8 mouse cellular contexts compared by ENCODE assay signal in genomic region chrX:135993664-135994119, GRCm38 (mm10). TPM values are rescaled to one million over a fixed set of nuclear protein-coding genes. Genes with fewer than 3 reads are reported as not detected.
DNase-seq lines count a peak whose midpoint lies in the region; ATAC-seq lines count a peak whose summit lies in the region.
"Not testable (repeated sequence)": the region's sequence is repeated elsewhere in the genome, so short reads cannot be mapped to it uniquely, and the experiment has no call there.

Gene Arxes2, plus strand, starts transcription at chrX:135993824.

- H3K36me3 ChIP-seq in embryonic facial prominence, embryonic 11.5 days (replicated peaks; ENCODE audit: control insufficient read depth, insufficient read depth, low read depth, low read length); liver, embryonic 15.5 days (replicated peaks); midbrain, embryonic 16.5 days (ENCODE audit: control insufficient read depth, insufficient read depth, low read length): not testable (repeated sequence)

- WGBS in embryonic facial prominence, embryonic 11.5 days, result 16% methylated on average over 6 of the region's 39 CpGs
- 9% methylated on average over 10 of the region's 39 CpGs for WGBS in liver, embryonic 15.5 days (ENCODE audit: insufficient replicate concordance)
- no CpG with 5 or more reads among the region's 39 CpGs for WGBS in midbrain, embryonic 16.5 days

- H3K4me1 ChIP-seq in embryonic facial prominence, embryonic 11.5 days (ENCODE audit: control insufficient read depth, insufficient read depth, low read length); liver, embryonic 15.5 days (replicated peaks); midbrain, embryonic 16.5 days (ENCODE audit: control insufficient read depth, insufficient read depth, low read length): not testable (repeated sequence)

- H3K27me3 ChIP-seq in embryonic facial prominence, embryonic 11.5 days (ENCODE audit: control insufficient read depth, insufficient read depth, low read length); liver, embryonic 15.5 days; midbrain, embryonic 16.5 days (ENCODE audit: control insufficient read depth, insufficient read depth, low read depth, low read length): not testable (repeated sequence)

- not testable (repeated sequence) for H3K9ac ChIP-seq in embryonic facial prominence, embryonic 11.5 days (replicated peaks; ENCODE audit: low read length); liver, embryonic 15.5 days; midbrain, embryonic 16.5 days (ENCODE audit: low read depth, low read length)

- DNase-seq in adrenal gland, adult 2 months; embryonic facial prominence, embryonic 11.5 days (ENCODE audit: low spot score): not testable (repeated sequence)
- peak in 1 of 2 experiments; percentile 21 for DNase-seq in layer of hippocampus, postnatal 36 days
- DNase-seq in thymus, postnatal 36 days, result peak; percentile 3 to 4

- H3K9me3 ChIP-seq in embryonic facial prominence, embryonic 11.5 days (replicated peaks; ENCODE audit: control insufficient read depth, low read length); liver, embryonic 15.5 days (replicated peaks); midbrain, embryonic 16.5 days (replicated peaks; ENCODE audit: control insufficient read depth, low read length, poor library complexity, severe bottlenecking): not testable (repeated sequence)

- not testable (repeated sequence) for H3K4me2 ChIP-seq in embryonic facial prominence, embryonic 11.5 days (ENCODE audit: low read depth, low read length)
- H3K4me2 ChIP-seq in liver, embryonic 15.5 days, result peak within 1 kb of the TSS; percentile 27
- peak within 1 kb of the TSS; percentile 51 for H3K4me2 ChIP-seq in midbrain, embryonic 16.5 days (ENCODE audit: low read length)

- H3K27ac ChIP-seq in embryonic facial prominence, embryonic 11.5 days (replicated peaks; ENCODE audit: low read depth, low read length); liver, embryonic 15.5 days (replicated peaks): not testable (repeated sequence)
- peak within 1 kb of the TSS; percentile 55; the same call in 1 of the 2 replicates for H3K27ac ChIP-seq in midbrain, embryonic 16.5 days (ENCODE audit: low read length)

- H3K4me3 ChIP-seq in embryonic facial prominence, embryonic 11.5 days (ENCODE audit: low read depth, low read length), result peak within 1 kb of the TSS; percentile 25
- H3K4me3 ChIP-seq in liver, embryonic 15.5 days (replicated peaks), result not testable (repeated sequence)
- peak within 1 kb of the TSS; percentile 41 for H3K4me3 ChIP-seq in midbrain, embryonic 16.5 days (ENCODE audit: low read depth, low read length)

- ATAC-seq in embryonic facial prominence, embryonic 11.5 days (replicated peaks; ENCODE audit: insufficient number of reproducible peaks, low FRiP score, low TSS enrichment, low read depth), result peak; percentile 88
- ATAC-seq in granulocyte monocyte progenitor cell, adult 5-6 weeks (replicated peaks; ENCODE audit: poor library complexity, severe bottlenecking), result peak; percentile 62
- peak; percentile 67 for ATAC-seq in inflammation-experienced regulatory T-cells, adult 6 months
- peak; percentile 66 for ATAC-seq in liver, embryonic 15.5 days (ENCODE audit: insufficient read depth)
- ATAC-seq in midbrain, embryonic 16.5 days, result peak; percentile 94

RNA-seq across cellular contexts. Expression of gene Arxes2, which starts in this region (rescaled TPM):
- 10 to 100 TPM; 28.6 to 97.9 TPM for total RNA-seq in adrenal gland, adult 2 months (2021)
- polyA plus RNA-seq in adrenal gland, adult 2 months (2012; rRNA removed), result 41.3 and 107 TPM in 2 replicates
- 126 and 134 TPM in 2 replicates for polyA plus RNA-seq in embryonic facial prominence, embryonic 11.5 days (2014; fragmentation: Nextera tagmentation; extraction: Ambion mirVana)
- 3.1 and 4.7 TPM in 2 replicates for total RNA-seq in granulocyte monocyte progenitor cell, adult 5-6 weeks (2014; fragmentation: Nextera tagmentation)
- total RNA-seq in granulocyte monocyte progenitor cell, adult 5-6 weeks (2017), result 0.41 TPM in 1 of 2 replicates, not detected in the other
- polyA plus RNA-seq in inflammation-experienced regulatory T-cells, adult 6 months (2017; shearing (Covaris generic)), result 1 to 10 TPM; 5.5 to 8.4 (median 6.0) TPM
- total RNA-seq in layer of hippocampus, postnatal 36 days (2021), result 10 to 100 TPM; 61.9 to 75.4 TPM
- polyA plus RNA-seq in liver, embryonic 15.5 days (2015; fragmentation: Nextera tagmentation; extraction: Ambion mirVana), result 14.4 and 18.1 TPM in 2 replicates
- 355 and 370 TPM in 2 replicates for polyA plus RNA-seq in midbrain, embryonic 16.5 days (2015; fragmentation: Nextera tagmentation; extraction: Ambion mirVana)

Comparison
In these comparisons a context has a peak if more than half of its experiments do, and no peak if none do; other contexts are left out.
1. RNA of gene Arxes2 (total RNA-seq): 28.6 to 97.9 TPM in adrenal gland, adult 2 months and 61.9 to 75.4 TPM in layer of hippocampus, postnatal 36 days; 0.41 to 4.7 TPM in granulocyte monocyte progenitor cell, adult 5-6 weeks; every median in the first group is over 4 times any median in the second.
2. Peak in every context shown above with its lines, with median percentiles within 50 percentile points of each other: ATAC-seq.